Mouse (Mus musculus): ENCODE measurements around the gene Ppp1r12b.

DNA sequence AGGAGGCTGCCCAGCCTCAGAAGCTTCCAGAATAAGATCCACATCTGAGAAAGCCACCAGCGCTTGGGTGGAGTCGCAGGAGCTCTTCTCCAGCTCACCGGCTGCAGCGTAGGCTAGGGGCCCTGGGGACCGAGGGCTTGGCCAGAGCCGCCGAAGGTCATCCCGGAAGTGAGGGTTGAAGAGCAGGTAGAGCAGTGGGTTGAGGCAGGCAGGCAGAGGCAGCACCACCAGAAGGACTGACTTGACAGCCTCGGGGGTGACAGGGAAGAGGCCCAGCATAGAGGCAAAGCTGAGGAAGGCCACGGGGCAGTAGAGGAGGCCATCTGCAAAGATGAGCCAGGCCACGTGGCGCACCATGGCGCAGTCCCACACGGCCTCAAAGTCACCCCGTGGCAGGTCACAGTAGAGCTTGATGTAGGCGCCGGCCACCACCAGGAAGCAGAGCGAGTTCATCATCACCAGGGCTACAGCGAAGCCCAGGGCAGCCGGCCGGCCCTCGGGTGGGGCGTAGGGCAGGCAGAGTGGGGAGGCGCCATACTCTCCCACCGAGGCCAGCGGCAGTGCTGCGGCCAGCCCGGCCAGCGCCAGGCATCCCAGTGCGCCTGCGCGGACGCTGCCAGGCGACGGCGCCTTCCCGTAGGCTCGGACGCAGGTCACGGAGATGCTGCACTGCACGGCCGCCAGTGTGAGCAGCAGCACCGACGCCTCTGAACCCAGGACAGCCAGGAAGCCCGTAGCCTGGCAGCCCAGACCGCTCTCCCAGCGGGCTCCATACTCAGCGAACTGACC is 31.6 kb upstream of the Ppp1r12b start:
- TF ChIP-seq POLR2A (IDR thresholded peaks at IDR 0.05; ENCODE audit: control insufficient read depth, extremely low read depth, insufficient read depth, low read length, poor library complexity): no peak
- no peak for TF ChIP-seq CTCF (IDR thresholded peaks at IDR 0.05; ENCODE audit: borderline replicate concordance, control insufficient read depth, extremely low read depth, insufficient read depth, low read length, poor library complexity)
